Mouse (Mus musculus) right cerebral cortex, adult 18-20 months (tissue): ENCODE measurements at regions not wholly inside any gene's neighbourhood (a gene's known extent, or its start where the extent isn't known, plus 50 kb on each side); places are given as distances from the start of the nearest gene placed in this dataset.

Experiments used
- DNase-seq: peaks from one replicate; pipeline ENCODE4 v3.0.0; 2022; ENCODE audit warnings: mixed read lengths

- DNase-seq: no peak
These were observed 51.0 kb upstream of the Sfswap start for GRCm38 (mm10) chr5:129449931-129450573.
